Mouse (Mus musculus) C2C12 (cell line): ENCODE measurements around the gene Pnliprp1. TPM values are rescaled to one million over a fixed set of nuclear protein-coding genes. Genes with fewer than 3 reads are reported as not detected.

Source experiments
- H3K27me3 ChIP-seq: one replicate; pipeline ENCODE4 v1.6.1; 2011; ENCODE audit not compliant: control insufficient read depth, insufficient read depth, insufficient read length
- H3K36me3 ChIP-seq: one replicate; pipeline ENCODE4 v1.6.1; 2011; ENCODE audit not compliant: control insufficient read depth, insufficient read depth
- H3K4me3 ChIP-seq: one replicate; pipeline ENCODE4 v1.5.1; 2011; ENCODE audit warnings: mild to moderate bottlenecking, control low read depth; ENCODE audit not compliant: poor library complexity, insufficient read depth, severe bottlenecking
- H3K79me2 ChIP-seq: one replicate; pipeline ENCODE4 v1.6.1; 2011; ENCODE audit not compliant: control insufficient read depth, insufficient read depth
- H3K79me3 ChIP-seq: one replicate; pipeline ENCODE4 v1.6.1; 2011; ENCODE audit warnings: low read depth, control low read depth
- H3ac ChIP-seq: one replicate; pipeline ENCODE3; 2011; ENCODE audit warnings: low read depth; ENCODE audit not compliant: control insufficient read depth, insufficient read length
- CEBPB ChIP-seq: IDR thresholded peaks from one replicate; pipeline ENCODE4 v1.6.1; 2011; ENCODE audit warnings: low read depth, mild to moderate bottlenecking, control low read depth, moderate library complexity
- CTCF ChIP-seq: IDR thresholded peaks from one replicate; pipeline ENCODE4 v1.5.1; 2011; ENCODE audit not compliant: control insufficient read depth, insufficient read depth, insufficient read length
- FOSL1 ChIP-seq: IDR thresholded peaks from one replicate; pipeline ENCODE4 v1.8.0; 2011; ENCODE audit warnings: mild to moderate bottlenecking, low read length; ENCODE audit not compliant: poor library complexity, insufficient read depth, severe bottlenecking
- MAX ChIP-seq: IDR thresholded peaks from one replicate; pipeline ENCODE4 v1.6.1; 2011; ENCODE audit warnings: mild to moderate bottlenecking, control low read depth
- MYOD1 ChIP-seq: IDR thresholded peaks from one replicate; pipeline ENCODE4 v1.6.1; 2011; ENCODE audit warnings: low read depth; ENCODE audit not compliant: control insufficient read depth, insufficient read length
- MYOG ChIP-seq: IDR thresholded peaks from one replicate; pipeline ENCODE4 v1.6.1; 2011; ENCODE audit not compliant: control insufficient read depth, insufficient read length; ENCODE audit errors: extremely low read depth
- USF1 ChIP-seq: IDR thresholded peaks from one replicate; pipeline ENCODE4 v1.6.1; 2011; ENCODE audit warnings: low read depth, mild to moderate bottlenecking, control low read depth, moderate library complexity
- long read RNA-seq, 2 experiments: library from polyadenylated mRNA; unstranded; transcript quantifications; one replicate each; pipeline ENCODE4 v2.0.0; 2019 to 2020
- polyA plus RNA-seq: library from polyadenylated mRNA; unstranded; fragments of >200 nt; fragmentation: generic; extraction: Trizol; gene quantifications from one replicate; pipeline ENCODE4 v1.2.1, GENCODE M21; 2012; ENCODE audit warnings: missing spikeins

The Pnliprp1 gene
- not detected for polyA plus RNA-seq
- long read RNA-seq, experiment 1: 0 reads
- long read RNA-seq, experiment 2: 0 reads

GRCm38 (mm10) chr19:58728445-58729031 is at the start of gene Pnliprp1:
TSS of gene Pnliprp1 (plus strand) at chr19:58728887.
- Histone ChIP-seq H3ac (no peak within 1 kb of the TSS), H3K79me2 (no peaks in the 10 kb centered on the region), H3K27me3 (peaks cover 3% of the 10 kb centered on the region), H3K36me3 (no peaks in the 10 kb centered on the region), H3K79me3 (no peaks in the 10 kb centered on the region), H3K4me3 (no peak within 1 kb of the TSS)
- no peak for TF ChIP-seq MYOG
- TF ChIP-seq FOSL1: no peak
- no peak for TF ChIP-seq CEBPB
- no peak for TF ChIP-seq MAX
- no peak for TF ChIP-seq MYOD1
- no peak for TF ChIP-seq CTCF
- no peak for TF ChIP-seq USF1

GRCm38 (mm10) chr19:58688933-58689332 is 39.8 kb upstream of the Pnliprp1 start:
- TF ChIP-seq FOSL1 (no peak), USF1 (no peak), MAX (no peak), MYOD1 (no peak), CEBPB (no peak), MYOG (no peak), CTCF (no peak)
- Histone ChIP-seq H3K36me3 (no peaks in the 10 kb centered on the region), H3K79me3 (no peaks in the 10 kb centered on the region), H3ac (no peak overlapping the region), H3K27me3 (no peaks in the 10 kb centered on the region), H3K4me3 (no peak overlapping the region), H3K79me2 (no peaks in the 10 kb centered on the region)

- Histone ChIP-seq H3K27me3 (no peaks in the 10 kb centered on the region), H3K79me2 (no peaks in the 10 kb centered on the region)
Observed at GRCm38 (mm10) chr19:58695314-58695713, 33.4 kb upstream of the Pnliprp1 start.

GRCm38 (mm10) chr19:58696235-58696634 is 32.5 kb upstream of the Pnliprp1 start:
- H3K4me3 ChIP-seq: no peak overlapping the region
- H3ac ChIP-seq: no peak overlapping the region
- no peaks in the 10 kb centered on the region for H3K36me3 ChIP-seq
- TF ChIP-seq FOSL1 (no peak), MYOG (no peak), USF1 (no peak), CEBPB (no peak)
- no peaks in the 10 kb centered on the region for H3K79me3 ChIP-seq
- no peaks in the 10 kb centered on the region for H3K79me2 ChIP-seq
- no peaks in the 10 kb centered on the region for H3K27me3 ChIP-seq

More at GRCm38 (mm10) chr19:58695314-58695713, 33.4 kb upstream of the Pnliprp1 start:
- TF ChIP-seq USF1: no peak
- no peak for TF ChIP-seq CTCF
- TF ChIP-seq MYOD1: no peak
- no peak for TF ChIP-seq MAX
- TF ChIP-seq FOSL1: no peak
- TF ChIP-seq MYOG: no peak
- no peak for TF ChIP-seq CEBPB
- Histone ChIP-seq H3ac (no peak overlapping the region), H3K79me3 (no peaks in the 10 kb centered on the region), H3K36me3 (no peaks in the 10 kb centered on the region), H3K4me3 (no peak overlapping the region)

- TF ChIP-seq MYOD1: no peak
- TF ChIP-seq MYOG: no peak
- no peak for TF ChIP-seq CTCF
- TF ChIP-seq CEBPB: no peak
- TF ChIP-seq MAX: no peak
- no peak for TF ChIP-seq USF1
- TF ChIP-seq FOSL1: no peak
- Histone ChIP-seq H3K79me3 (no peaks in the 10 kb centered on the region), H3K27me3 (no peaks in the 10 kb centered on the region), H3K79me2 (no peaks in the 10 kb centered on the region), H3ac (no peak overlapping the region), H3K4me3 (no peak overlapping the region), H3K36me3 (no peaks in the 10 kb centered on the region)
Observed at GRCm38 (mm10) chr19:58704556-58704955, 24.1 kb upstream of the Pnliprp1 start.

GRCm38 (mm10) chr19:58708611-58709010 is 20.1 kb upstream of the Pnliprp1 start:
- Histone ChIP-seq H3K36me3 (no peaks in the 10 kb centered on the region), H3ac (no peak overlapping the region), H3K4me3 (no peak overlapping the region), H3K79me2 (no peaks in the 10 kb centered on the region), H3K27me3 (no peaks in the 10 kb centered on the region), H3K79me3 (no peaks in the 10 kb centered on the region)
- no peak for TF ChIP-seq MYOD1
- peak; percentile 16 for TF ChIP-seq USF1
